Mouse (Mus musculus) C2C12 (cell line): ENCODE results near the gene Hadh. TPM values are rescaled to one million over a fixed set of nuclear protein-coding genes. Genes with fewer than 3 reads are reported as not detected.

Experiments used
- H3K27me3 ChIP-seq: one replicate; pipeline ENCODE4 v1.6.1; 2011; ENCODE audit not compliant: control insufficient read depth, insufficient read depth, insufficient read length
- H3K36me3 ChIP-seq: one replicate; pipeline ENCODE4 v1.6.1; 2011; ENCODE audit not compliant: control insufficient read depth, insufficient read depth
- H3K4me3 ChIP-seq: one replicate; pipeline ENCODE4 v1.5.1; 2011; ENCODE audit warnings: mild to moderate bottlenecking, control low read depth; ENCODE audit not compliant: poor library complexity, insufficient read depth, severe bottlenecking
- H3K79me2 ChIP-seq: one replicate; pipeline ENCODE4 v1.6.1; 2011; ENCODE audit not compliant: control insufficient read depth, insufficient read depth
- H3K79me3 ChIP-seq: one replicate; pipeline ENCODE4 v1.6.1; 2011; ENCODE audit warnings: low read depth, control low read depth
- H3ac ChIP-seq: one replicate; pipeline ENCODE3; 2011; ENCODE audit warnings: low read depth; ENCODE audit not compliant: control insufficient read depth, insufficient read length
- CEBPB ChIP-seq: IDR thresholded peaks from one replicate; pipeline ENCODE4 v1.6.1; 2011; ENCODE audit warnings: low read depth, mild to moderate bottlenecking, control low read depth, moderate library complexity
- CTCF ChIP-seq: IDR thresholded peaks from one replicate; pipeline ENCODE4 v1.5.1; 2011; ENCODE audit not compliant: control insufficient read depth, insufficient read depth, insufficient read length
- FOSL1 ChIP-seq: IDR thresholded peaks from one replicate; pipeline ENCODE4 v1.8.0; 2011; ENCODE audit warnings: mild to moderate bottlenecking, low read length; ENCODE audit not compliant: poor library complexity, insufficient read depth, severe bottlenecking
- MAX ChIP-seq: IDR thresholded peaks from one replicate; pipeline ENCODE4 v1.6.1; 2011; ENCODE audit warnings: mild to moderate bottlenecking, control low read depth
- MYOD1 ChIP-seq: IDR thresholded peaks from one replicate; pipeline ENCODE4 v1.6.1; 2011; ENCODE audit warnings: low read depth; ENCODE audit not compliant: control insufficient read depth, insufficient read length
- MYOG ChIP-seq: IDR thresholded peaks from one replicate; pipeline ENCODE4 v1.6.1; 2011; ENCODE audit not compliant: control insufficient read depth, insufficient read length; ENCODE audit errors: extremely low read depth
- USF1 ChIP-seq: IDR thresholded peaks from one replicate; pipeline ENCODE4 v1.6.1; 2011; ENCODE audit warnings: low read depth, mild to moderate bottlenecking, control low read depth, moderate library complexity
- polyA plus RNA-seq: library from polyadenylated mRNA; unstranded; fragments of >200 nt; fragmentation: generic; extraction: Trizol; gene quantifications from one replicate; pipeline ENCODE4 v1.2.1, GENCODE M21; 2012; ENCODE audit warnings: missing spikeins

Hadh gene
- polyA plus RNA-seq, 1 experiment = 65.3 TPM

DNA sequence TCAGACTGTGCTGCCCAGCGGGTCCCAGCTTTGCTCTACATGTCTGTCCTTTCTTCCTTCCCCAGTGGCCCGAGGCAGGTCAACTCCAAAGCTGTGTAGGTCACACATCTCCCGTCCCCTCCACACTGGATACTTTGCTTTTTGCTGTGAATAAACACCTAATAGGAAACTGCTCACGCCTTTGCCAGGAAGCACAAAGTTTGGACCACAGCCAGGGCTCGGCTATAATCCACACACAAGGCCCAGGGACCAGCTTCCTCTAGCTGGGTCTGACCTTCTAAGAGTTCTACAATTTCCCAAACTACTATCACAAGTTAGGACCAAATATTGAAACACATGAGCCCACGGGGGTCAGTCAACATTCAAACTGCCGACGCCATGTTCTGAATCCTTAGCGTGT is 27.2 kb upstream of the Hadh start:
- Histone ChIP-seq H3K79me3 (no peaks in the 10 kb centered on the region), H3ac (no peak overlapping the region), H3K4me3 (no peak overlapping the region), H3K36me3 (no peaks in the 10 kb centered on the region), H3K79me2 (no peaks in the 10 kb centered on the region), H3K27me3 (no peaks in the 10 kb centered on the region)
- TF ChIP-seq MYOD1 (no peak), CEBPB (no peak), USF1 (no peak), MAX (no peak), MYOG (no peak), CTCF (no peak), FOSL1 (no peak)

GRCm38 (mm10) chr3:131296893-131297292 is 25.0 kb upstream of the Hadh start:
- Histone ChIP-seq H3K27me3 (no peaks in the 10 kb centered on the region), H3K4me3 (no peak overlapping the region)
- TF ChIP-seq MYOD1 (no peak), MYOG (no peak), USF1 (no peak), MAX (no peak), FOSL1 (no peak), CEBPB (no peak), CTCF (no peak)

DNA sequence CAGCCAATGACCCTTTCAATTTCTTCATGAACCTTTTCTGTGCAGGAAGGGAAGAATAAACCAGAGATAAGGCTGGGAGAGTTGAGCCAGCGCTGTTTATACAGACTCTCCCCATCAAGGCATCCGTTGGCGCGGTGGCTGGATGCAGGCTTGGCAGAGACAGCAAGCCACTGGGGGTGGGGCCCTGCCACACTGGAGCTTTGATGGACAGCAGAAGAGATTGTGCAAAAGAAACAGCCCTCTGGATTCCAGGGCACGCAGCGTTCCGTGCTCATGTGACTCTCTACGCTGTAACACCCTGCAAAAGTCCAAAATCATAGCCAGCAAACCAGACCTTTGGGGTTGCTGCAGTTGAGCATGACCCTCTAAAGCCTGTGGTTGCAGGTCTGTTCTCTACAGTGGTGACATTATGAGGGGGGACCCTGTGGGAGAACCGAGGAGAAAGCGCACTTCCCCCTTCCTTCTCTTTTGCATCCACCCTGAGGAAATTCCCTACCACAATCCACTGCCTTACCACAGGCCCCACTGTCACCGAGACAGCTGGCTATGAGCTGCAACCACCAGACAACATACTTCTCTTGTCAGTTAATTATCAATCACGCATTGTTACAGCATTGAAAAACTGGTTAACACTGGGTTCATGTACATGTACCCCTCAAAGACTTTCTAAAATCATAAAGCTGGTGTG is 23.8 kb upstream of the Hadh start:
- Histone ChIP-seq H3K79me3 (no peaks in the 10 kb centered on the region), H3K79me2 (no peaks in the 10 kb centered on the region), H3K27me3 (no peaks in the 10 kb centered on the region), H3ac (no peak overlapping the region), H3K36me3 (no peaks in the 10 kb centered on the region), H3K4me3 (no peak overlapping the region)
- TF ChIP-seq USF1 (no peak), MAX (no peak), FOSL1 (no peak), CEBPB (no peak), MYOD1 (no peak), CTCF (no peak), MYOG (no peak)

More at GRCm38 (mm10) chr3:131296893-131297292, 25.0 kb upstream of the Hadh start:
- Histone ChIP-seq H3K79me3 (no peaks in the 10 kb centered on the region), H3K36me3 (no peaks in the 10 kb centered on the region), H3K79me2 (no peaks in the 10 kb centered on the region), H3ac (no peak overlapping the region)

- Histone ChIP-seq H3K79me3 (no peaks in the 10 kb centered on the region), H3ac (no peak overlapping the region), H3K27me3 (no peaks in the 10 kb centered on the region), H3K4me3 (no peak overlapping the region), H3K79me2 (no peaks in the 10 kb centered on the region), H3K36me3 (no peaks in the 10 kb centered on the region)
- TF ChIP-seq CTCF = no peak
- no peak for TF ChIP-seq MYOD1
- no peak for TF ChIP-seq USF1
- TF ChIP-seq MAX = no peak
- TF ChIP-seq CEBPB = no peak
- no peak for TF ChIP-seq FOSL1
- TF ChIP-seq MYOG = no peak
Measured at GRCm38 (mm10) chr3:131294503-131294902, 22.6 kb upstream of the Hadh start.

DNA sequence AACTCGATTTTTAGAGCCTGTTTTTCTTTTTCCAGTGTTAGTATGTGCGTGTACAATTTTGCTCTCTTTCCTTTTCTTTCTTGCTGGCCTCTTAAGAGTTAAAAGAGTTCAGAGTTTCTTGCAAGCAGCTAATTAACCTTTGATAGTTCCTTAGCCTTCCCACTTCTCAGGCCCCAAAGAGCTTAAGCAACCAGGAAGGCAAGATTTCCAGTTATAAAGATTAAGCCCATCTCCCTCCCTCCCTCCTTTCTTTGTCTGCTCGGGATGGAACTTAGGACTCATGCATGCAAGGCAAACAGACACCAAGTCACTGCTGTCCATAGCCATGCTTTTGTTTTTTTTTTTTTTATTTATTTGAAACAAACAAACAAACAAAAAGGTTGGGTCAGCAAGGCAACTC is 21.1 kb upstream of the Hadh start:
- TF ChIP-seq MAX (no peak), CTCF (no peak), CEBPB (no peak), FOSL1 (no peak), USF1 (no peak), MYOD1 (no peak), MYOG (no peak)
- no peak overlapping the region for H3ac ChIP-seq
- no peaks in the 10 kb centered on the region for H3K79me2 ChIP-seq

GRCm38 (mm10) chr3:131292349-131292748 is 20.4 kb upstream of the Hadh start:
- no peak for TF ChIP-seq MYOD1
- H3K79me3 ChIP-seq = no peaks in the 10 kb centered on the region
- no peaks in the 10 kb centered on the region for H3K27me3 ChIP-seq
- no peaks in the 10 kb centered on the region for H3K36me3 ChIP-seq
- no peak overlapping the region for H3ac ChIP-seq
- H3K4me3 ChIP-seq = no peak overlapping the region
- H3K79me2 ChIP-seq = no peaks in the 10 kb centered on the region

More for the DNA sequence above, 21.1 kb upstream of the Hadh start:
- no peak overlapping the region for H3K4me3 ChIP-seq
- H3K79me3 ChIP-seq = no peaks in the 10 kb centered on the region
- no peaks in the 10 kb centered on the region for H3K36me3 ChIP-seq
- H3K27me3 ChIP-seq = no peaks in the 10 kb centered on the region
